Mouse (Mus musculus): ENCODE measurements around the gene Anapc15. TPM values are rescaled to one million over a fixed set of nuclear protein-coding genes. Genes with fewer than 3 reads are reported as not detected.

Gene Anapc15
- total RNA-seq (2021), result 10 to 100 TPM; 23.7 to 27.7 TPM
- long read RNA-seq, experiment 1, partial matches to known transcripts, result 0 of 9 reads
- long read RNA-seq, experiment 1, other reads (novel, unspliced or antisense), result 3 of 9 reads
- long read RNA-seq, experiment 2, partial matches to known transcripts, result 1 of 13 reads
- long read RNA-seq, experiment 2, other reads (novel, unspliced or antisense), result 2 of 13 reads

- no peak for DNase-seq
- intact Hi-C loops (cut with DNase I; ENCODE audit: low total_unique reads), result no loop called here
Observed at GRCm38 (mm10) chr7:101863415-101863814, at the start of gene Anapc15. Anapc15 (plus strand) TSS chr7:101863715.

GRCm38 (mm10) chr7:101817861-101818401 is 45.6 kb upstream of the Anapc15 start, which contains the start of gene Phox2a:
Phox2a (plus strand) TSS chr7:101818313.
- DNase-seq, result no peak
- intact Hi-C loops (cut with DNase I; ENCODE audit: low total_unique reads), result no loop called here

GRCm38 (mm10) chr7:101820295-101821030 is 43.1 kb upstream of the Anapc15 start:
- DNase-seq, result no peak
- intact Hi-C loops (cut with DNase I; ENCODE audit: low total_unique reads), result no loop called here

GRCm38 (mm10) chr7:101821571-101822501 is 41.7 kb upstream of the Anapc15 start:
- intact Hi-C loops (cut with DNase I; ENCODE audit: low total_unique reads), result no loop called here
- peak; percentile 53 for DNase-seq

- DNase-seq, result no peak
- intact Hi-C loops (cut with DNase I; ENCODE audit: low total_unique reads), result no loop called here
Observed at GRCm38 (mm10) chr7:101822836-101823757, 40.4 kb upstream of the Anapc15 start.

- DNase-seq, result no peak
- intact Hi-C loops (cut with DNase I; ENCODE audit: low total_unique reads), result no loop called here
Observed at GRCm38 (mm10) chr7:101823758-101824630, 39.5 kb upstream of the Anapc15 start.

- intact Hi-C loops (cut with DNase I; ENCODE audit: low total_unique reads), result loop anchor here (10.0 kb wide), 1 partner anchor 156 kb away; no protein-coding TSS in a partner anchor
- DNase-seq, result no peak
Observed at GRCm38 (mm10) chr7:101830373-101830772, 33.1 kb upstream of the Anapc15 start.

- intact Hi-C loops (cut with DNase I; ENCODE audit: low total_unique reads), result loop anchor here (10.0 kb wide), 1 partner anchor 157 kb away; no protein-coding TSS in a partner anchor
- no peak for DNase-seq
Observed at GRCm38 (mm10) chr7:101831437-101831836, 32.1 kb upstream of the Anapc15 start.

- intact Hi-C loops (cut with DNase I; ENCODE audit: low total_unique reads), result loop anchor here (10.0 kb wide), 1 partner anchor 158 kb away; no protein-coding TSS in a partner anchor
- no peak for DNase-seq
Observed at GRCm38 (mm10) chr7:101832372-101832771, 31.1 kb upstream of the Anapc15 start.

- intact Hi-C loops (cut with DNase I; ENCODE audit: low total_unique reads), result loop anchor here (10.0 kb wide), 1 partner anchor 159 kb away; no protein-coding TSS in a partner anchor
- no peak for DNase-seq
Observed at GRCm38 (mm10) chr7:101833352-101833751, 30.2 kb upstream of the Anapc15 start.

- no peak for DNase-seq
- intact Hi-C loops (cut with DNase I; ENCODE audit: low total_unique reads), result loop anchor here (10.0 kb wide), 1 partner anchor 159 kb away; no protein-coding TSS in a partner anchor
Observed at GRCm38 (mm10) chr7:101833916-101834584, 29.5 kb upstream of the Anapc15 start.

- intact Hi-C loops (cut with DNase I; ENCODE audit: low total_unique reads), result loop anchor here (10.0 kb wide), 1 partner anchor 160 kb away; no protein-coding TSS in a partner anchor
- no peak for DNase-seq
Observed at GRCm38 (mm10) chr7:101834903-101835302, 28.6 kb upstream of the Anapc15 start.

GRCm38 (mm10) chr7:101835457-101836109 is 27.9 kb upstream of the Anapc15 start:
- no peak for DNase-seq
- intact Hi-C loops (cut with DNase I; ENCODE audit: low total_unique reads), result loop anchor here (10.0 kb wide), 1 partner anchor 161 kb away; no protein-coding TSS in a partner anchor

- peak; percentile 73 for DNase-seq
- intact Hi-C loops (cut with DNase I; ENCODE audit: low total_unique reads), result loop anchor here (10.0 kb wide), 1 partner anchor 162 kb away; no protein-coding TSS in a partner anchor
Observed at GRCm38 (mm10) chr7:101836271-101837153, 27.0 kb upstream of the Anapc15 start.

GRCm38 (mm10) chr7:101837154-101837605 is 26.3 kb upstream of the Anapc15 start:
- intact Hi-C loops (cut with DNase I; ENCODE audit: low total_unique reads), result loop anchor here (10.0 kb wide), 1 partner anchor 162 kb away; no protein-coding TSS in a partner anchor
- DNase-seq, result no peak

Measured in gastrocnemius, postnatal 14 days (tissue).